Mouse (Mus musculus) kidney, embryonic 16.5 days (tissue): ENCODE data around the gene Scnn1b. TPM values are rescaled to one million over a fixed set of nuclear protein-coding genes. Genes with fewer than 3 reads are reported as not detected.
A peak's percentile ranks its signal among the peaks of the same experiment; 100 is the strongest.

Experiments
- ATAC-seq: fragments of 200-750 bp; cut with Nextera tagmentation; 2 replicates; pipeline ENCODE4 v1.8.0; 2017; ENCODE audit warnings: moderate TSS enrichment; ENCODE audit not compliant: low FRiP score, low TSS enrichment
- H3K27ac ChIP-seq: fragments of 300-500 bp; sonication (generic); 2 replicates; pipeline ENCODE4 v1.5.1; 2014; ENCODE audit warnings: low read length
- H3K27me3 ChIP-seq: fragments of 300-500 bp; sonication (generic); 2 replicates; pipeline ENCODE4 v1.6.1; 2014; ENCODE audit warnings: low read length, control low read depth, mixed read lengths; ENCODE audit not compliant: insufficient read depth
- H3K36me3 ChIP-seq: fragments of 300-500 bp; sonication (generic); 2 replicates; pipeline ENCODE4 v1.6.1; 2014; ENCODE audit warnings: low read length, control low read depth, mixed read lengths; ENCODE audit not compliant: insufficient read depth
- H3K4me1 ChIP-seq: fragments of 300-500 bp; sonication (generic); 2 replicates; pipeline ENCODE4 v1.6.1; 2014; ENCODE audit warnings: low read length, control low read depth, mixed read lengths; ENCODE audit not compliant: insufficient read depth
- H3K4me2 ChIP-seq: fragments of 300-500 bp; sonication (generic); replicated peaks from 2 replicates; pipeline ENCODE4 v1.6.1; 2014; ENCODE audit warnings: low read depth, low read length
- H3K4me3 ChIP-seq: fragments of 300-500 bp; sonication (generic); 2 replicates; pipeline ENCODE4 v1.5.1; 2014; ENCODE audit warnings: mild to moderate bottlenecking, low read length
- H3K9ac ChIP-seq: fragments of 300-500 bp; sonication (generic); replicated peaks from 2 replicates; pipeline ENCODE4 v1.6.1; 2014; ENCODE audit warnings: low read length
- H3K9me3 ChIP-seq: fragments of 300-500 bp; sonication (generic); 2 replicates; pipeline ENCODE4 v1.6.1; 2016; ENCODE audit warnings: low read length, control low read depth
- WGBS: fragments of 180-500 bp; shearing (Covaris S2); extraction: QIAGEN DNeasy Blood & Tissue Kit; methylation state at CpG from one replicate; pipeline ENCODE4 v1.1.7; 2014; 5-methylcytosine and 5-hydroxymethylcytosine counted together
- polyA plus RNA-seq: library from polyadenylated mRNA; unstranded; fragments of >200 nt; fragmentation: Nextera tagmentation; extraction: Ambion mirVana; gene quantifications from 2 replicates; pipeline ENCODE4 v1.2.1, GENCODE M21; 2015

Gene Scnn1b
- 53.8 and 57.8 TPM in 2 replicates for polyA plus RNA-seq

- H3K4me1 ChIP-seq = peaks cover 11% of the 10 kb centered on the region; the same call in 1 of the 2 replicates
- peak within 1 kb of the TSS; percentile 30; the same call in 1 of the 2 replicates for H3K27ac ChIP-seq
- no peaks in the 10 kb centered on the region for H3K9me3 ChIP-seq
- H3K27me3 ChIP-seq = peaks cover 30% of the 10 kb centered on the region
- WGBS = 3% methylated on average over 41 of the region's 42 CpGs
- peak; percentile 82 for ATAC-seq
- H3K36me3 ChIP-seq = no peaks in the 10 kb centered on the region
- H3K4me3 ChIP-seq = peak within 1 kb of the TSS; percentile 50
- H3K4me2 ChIP-seq = peak within 1 kb of the TSS; percentile 61
- H3K9ac ChIP-seq = peak within 1 kb of the TSS; percentile 56
These were observed at the start of gene Scnn1b for GRCm38 (mm10) chr7:121864858-121865585. Gene Scnn1b (plus strand): TSS chr7:121865038.

- Histone ChIP-seq H3K27ac (no peak overlapping the region), H3K4me1 (no peaks in the 10 kb centered on the region), H3K27me3 (no peaks in the 10 kb centered on the region), H3K4me2 (no peak overlapping the region), H3K36me3 (no peaks in the 10 kb centered on the region), H3K9ac (no peak overlapping the region), H3K9me3 (no peaks in the 10 kb centered on the region), H3K4me3 (no peak overlapping the region)
- ATAC-seq = no peak
- WGBS = 70% methylated on average over 6 of the region's 6 CpGs
These were observed 43.2 kb upstream of the Scnn1b start for GRCm38 (mm10) chr7:121821632-121822031.

- Histone ChIP-seq H3K9ac (no peak overlapping the region), H3K4me1 (no peaks in the 10 kb centered on the region), H3K36me3 (no peaks in the 10 kb centered on the region), H3K4me3 (no peak overlapping the region), H3K4me2 (no peak overlapping the region), H3K27me3 (no peaks in the 10 kb centered on the region), H3K27ac (no peak overlapping the region), H3K9me3 (no peaks in the 10 kb centered on the region)
- WGBS = 81% methylated on average over 1 of the region's 1 CpGs
- ATAC-seq = no peak
These were observed 36.4 kb upstream of the Scnn1b start for GRCm38 (mm10) chr7:121828481-121828880.

GRCm38 (mm10) chr7:121835392-121835791 lies 29.4 kb upstream of the Scnn1b start:
- Histone ChIP-seq H3K27ac (no peak overlapping the region), H3K9me3 (peaks cover 3% of the 10 kb centered on the region; the same call in 1 of the 2 replicates), H3K36me3 (no peaks in the 10 kb centered on the region), H3K9ac (no peak overlapping the region), H3K4me2 (no peak overlapping the region), H3K4me3 (no peak overlapping the region), H3K27me3 (no peaks in the 10 kb centered on the region), H3K4me1 (no peaks in the 10 kb centered on the region)
- 88% methylated on average over 7 of the region's 7 CpGs for WGBS
- no peak for ATAC-seq

GRCm38 (mm10) chr7:121836827-121837226 lies 28.0 kb upstream of the Scnn1b start:
- WGBS = 88% methylated on average over 7 of the region's 7 CpGs
- ATAC-seq = no peak

GRCm38 (mm10) chr7:121840810-121841209 lies 24.0 kb upstream of the Scnn1b start:
- no peak overlapping the region for H3K4me3 ChIP-seq
- H3K4me2 ChIP-seq = no peak overlapping the region
- H3K27me3 ChIP-seq = no peaks in the 10 kb centered on the region
- no peaks in the 10 kb centered on the region for H3K36me3 ChIP-seq
- no peak for ATAC-seq
- H3K4me1 ChIP-seq = peaks cover 3% of the 10 kb centered on the region; the same call in 1 of the 2 replicates
- no peak overlapping the region for H3K9ac ChIP-seq
- H3K9me3 ChIP-seq = no peaks in the 10 kb centered on the region
- 82% methylated on average over 7 of the region's 7 CpGs for WGBS
- no peak overlapping the region for H3K27ac ChIP-seq

More at GRCm38 (mm10) chr7:121836827-121837226, 28.0 kb upstream of the Scnn1b start:
- Histone ChIP-seq H3K27ac (no peak overlapping the region), H3K36me3 (no peaks in the 10 kb centered on the region), H3K27me3 (no peaks in the 10 kb centered on the region), H3K4me2 (no peak overlapping the region), H3K4me3 (no peak overlapping the region), H3K4me1 (no peaks in the 10 kb centered on the region), H3K9ac (no peak overlapping the region), H3K9me3 (peaks cover 3% of the 10 kb centered on the region; the same call in 1 of the 2 replicates)

- H3K9me3 ChIP-seq = no peaks in the 10 kb centered on the region
- WGBS = 39% methylated on average over 6 of the region's 6 CpGs
- H3K4me2 ChIP-seq = no peak overlapping the region
- H3K27me3 ChIP-seq = no peaks in the 10 kb centered on the region
- no peak for ATAC-seq
- no peak overlapping the region for H3K9ac ChIP-seq
- H3K36me3 ChIP-seq = no peaks in the 10 kb centered on the region
- H3K27ac ChIP-seq = no peak overlapping the region
- H3K4me1 ChIP-seq = peaks cover 3% of the 10 kb centered on the region; the same call in 1 of the 2 replicates
- H3K4me3 ChIP-seq = no peak overlapping the region
These were observed 22.6 kb upstream of the Scnn1b start for GRCm38 (mm10) chr7:121842234-121842633.

GRCm38 (mm10) chr7:121845964-121846363 lies 18.9 kb upstream of the Scnn1b start:
- no peaks in the 10 kb centered on the region for H3K9me3 ChIP-seq
- no peak overlapping the region for H3K4me3 ChIP-seq
- H3K27ac ChIP-seq = no peak overlapping the region
- peaks cover 3% of the 10 kb centered on the region; the same call in 1 of the 2 replicates for H3K4me1 ChIP-seq
- no peaks in the 10 kb centered on the region for H3K27me3 ChIP-seq
- H3K4me2 ChIP-seq = no peak overlapping the region
- no peak overlapping the region for H3K9ac ChIP-seq
- WGBS = 67% methylated on average over 6 of the region's 6 CpGs
- no peak for ATAC-seq
- no peaks in the 10 kb centered on the region for H3K36me3 ChIP-seq

- Histone ChIP-seq H3K4me1 (no peaks in the 10 kb centered on the region), H3K9ac (no peak overlapping the region), H3K27me3 (no peaks in the 10 kb centered on the region), H3K36me3 (no peaks in the 10 kb centered on the region), H3K4me2 (no peak overlapping the region), H3K27ac (no peak overlapping the region), H3K4me3 (no peak overlapping the region), H3K9me3 (no peaks in the 10 kb centered on the region)
- no peak for ATAC-seq
- 81% methylated on average over 8 of the region's 9 CpGs for WGBS
These were observed 16.2 kb upstream of the Scnn1b start for GRCm38 (mm10) chr7:121848537-121849168.
